Mouse (Mus musculus) G1E (cell line): ENCODE data around the gene Aph1a. TPM values are rescaled to one million over a fixed set of nuclear protein-coding genes. Genes with fewer than 3 reads are reported as not detected.
A peak's percentile ranks its signal among the peaks of the same experiment; 100 is the strongest.
"Not testable (repeated sequence)": the region's sequence is repeated elsewhere in the genome, so short reads cannot be mapped to it uniquely, and the experiment has no call there.

Experiments
- ATAC-seq: 2 replicates; pipeline ENCODE4 v1.8.0; 2016; ENCODE audit warnings: mild to moderate bottlenecking; ENCODE audit not compliant: insufficient number of reproducible peaks, poor library complexity, low FRiP score, severe bottlenecking; ENCODE audit errors: extremely low read depth
- DNase-seq: peaks from one replicate; pipeline ENCODE4 v3.0.0; 2012; ENCODE audit warnings: low spot score
- H3K27me3 ChIP-seq: 2 replicates; pipeline ENCODE4 v1.6.1; 2012; ENCODE audit warnings: mild to moderate bottlenecking, low read length, inconsistent platforms; ENCODE audit not compliant: insufficient read depth
- H3K36me3 ChIP-seq: replicated peaks from 2 replicates; pipeline ENCODE3; 2012; ENCODE audit warnings: mild to moderate bottlenecking, inconsistent platforms
- H3K4me1 ChIP-seq: 2 replicates; pipeline ENCODE4 v1.6.1; 2012; ENCODE audit warnings: low read depth, low read length, inconsistent platforms, mixed read lengths; ENCODE audit not compliant: insufficient read depth
- H3K4me3 ChIP-seq: 2 replicates; pipeline ENCODE4 v1.5.1; 2012; ENCODE audit warnings: low read depth, mild to moderate bottlenecking, inconsistent platforms, low read length, moderate library complexity, mixed read lengths
- H3K9me3 ChIP-seq: replicated peaks from 2 replicates; pipeline ENCODE4 v1.6.1; 2012; ENCODE audit warnings: inconsistent platforms
- CTCF ChIP-seq: IDR thresholded peaks from 2 replicates; pipeline ENCODE4 v1.5.1; 2012; ENCODE audit warnings: low read depth, low read length, inconsistent platforms, mixed read lengths
- GATA1 ChIP-seq: IDR thresholded peaks from 2 replicates; pipeline ENCODE4 v1.6.1; 2012; ENCODE audit warnings: borderline replicate concordance, low read length, inconsistent platforms, mixed read lengths
- GATA2 ChIP-seq: IDR thresholded peaks from 2 replicates; pipeline ENCODE4 v1.6.1; 2012; ENCODE audit warnings: low read depth, low read length, inconsistent platforms, borderline replicate concordance
- POLR2AphosphoS5 ChIP-seq: IDR thresholded peaks from 2 replicates; pipeline ENCODE4 v1.6.1; 2012; ENCODE audit warnings: low read depth, low read length, inconsistent platforms; ENCODE audit not compliant: insufficient replicate concordance
- TAL1 ChIP-seq: conservative IDR thresholded peaks from 2 replicates; pipeline ENCODE4 v1.6.1; 2012; ENCODE audit warnings: low read depth, low read length, inconsistent platforms, mixed read lengths
- polyA plus RNA-seq: library from polyadenylated mRNA; stranded (reverse); fragments of >175 nt; gene quantifications from 2 replicates; pipeline ENCODE4 v1.2.3, GENCODE M21; 2012
- total RNA-seq, 2 experiments: library from RNA; stranded (forward) in 1 of 2; stranded (reverse) in 1 of 2; fragments of 200-1000 nt in 1 of 2; fragments of >200 nt in 1 of 2; fragmentation: Nextera tagmentation in 1 of 2; gene quantifications; 2 replicates each; pipeline ENCODE4 v1.2.3; 2014 to 2017

The Aph1a gene
- total and polyA plus RNA-seq, 3 experiments: 27.5 to 102 (median 35.0) TPM

DNA sequence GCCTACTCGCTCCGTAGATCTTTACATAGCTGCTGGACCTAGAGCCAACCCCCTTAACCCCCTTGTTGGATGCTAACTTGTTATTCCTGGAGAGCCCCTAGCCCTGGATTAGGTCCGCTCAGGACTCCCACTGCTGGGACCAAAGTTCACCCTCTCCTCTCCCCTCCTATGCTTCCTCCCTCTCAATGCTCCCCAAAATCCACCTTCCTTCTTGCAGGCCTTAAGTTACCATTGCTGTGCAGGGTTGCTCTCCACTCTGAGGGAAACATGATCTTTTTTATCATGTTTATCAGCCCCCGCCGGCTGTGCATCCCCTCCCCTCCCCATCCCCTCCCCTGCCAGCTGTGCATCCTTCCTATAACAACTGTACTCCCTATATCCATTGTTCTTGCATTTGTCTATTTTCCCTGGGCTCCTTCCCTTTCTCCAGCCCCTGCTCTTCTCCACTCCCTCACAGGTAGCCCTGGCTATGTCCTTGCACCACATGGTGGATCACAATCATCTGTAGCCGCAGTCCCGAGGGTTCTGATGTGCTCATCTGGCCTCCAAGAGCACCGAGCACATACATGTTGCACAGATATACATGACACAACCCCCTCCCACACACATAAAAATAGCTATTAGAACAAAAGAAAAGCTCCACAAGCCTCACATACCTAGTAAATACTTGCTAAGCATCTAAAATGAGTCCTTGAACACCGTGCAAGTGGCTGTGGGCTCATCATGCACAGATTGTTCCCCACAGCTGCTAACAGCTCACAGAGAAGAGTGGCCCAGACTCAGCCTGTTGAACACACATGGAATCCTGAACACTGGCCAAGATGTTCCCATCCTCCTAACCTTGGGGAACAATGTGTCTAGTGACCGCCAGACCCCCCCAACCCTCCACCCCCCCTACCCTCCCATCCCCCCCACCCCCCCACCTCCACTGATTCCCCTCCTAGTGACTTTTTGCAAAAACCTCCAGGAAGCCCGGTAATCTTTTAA, 1.4 kb upstream of the Aph1a start:
- Histone ChIP-seq H3K9me3 (no peaks in the 10 kb centered on the region), H3K4me3 (peak overlapping the region; percentile 11; the same call in 1 of the 2 replicates), H3K4me1 (peaks cover 37% of the 10 kb centered on the region), H3K27me3 (no peaks in the 10 kb centered on the region), H3K36me3 (peaks cover 29% of the 10 kb centered on the region)
- DNase-seq: no peak
- ATAC-seq: no peak
- TF ChIP-seq GATA1 (no peak), POLR2AphosphoS5 (no peak), TAL1 (no peak), CTCF (no peak), GATA2 (no peak)

DNA sequence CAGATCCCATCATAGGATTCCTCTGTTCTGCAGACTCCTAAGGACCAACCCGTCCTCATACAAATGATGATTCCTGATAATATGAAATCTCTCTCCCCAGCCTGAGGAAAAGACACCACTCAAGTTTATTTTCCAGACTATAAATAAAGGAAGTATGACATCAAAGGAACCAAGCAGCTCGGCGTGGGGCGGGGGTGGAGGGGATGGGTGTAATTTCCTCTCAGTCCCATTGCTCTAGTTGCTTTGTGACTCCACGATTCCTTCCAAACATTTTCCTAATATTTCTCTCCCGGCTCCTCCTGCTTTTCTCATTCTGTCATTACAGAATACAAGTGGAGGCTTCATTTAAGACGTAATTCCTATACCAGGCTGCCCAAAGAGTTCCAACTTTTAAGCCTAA, 643 bp upstream of the Aph1a start:
- TF ChIP-seq TAL1 (no peak), CTCF (no peak), POLR2AphosphoS5 (no peak), GATA1 (no peak), GATA2 (no peak)
- peaks cover 29% of the 10 kb centered on the region for H3K36me3 ChIP-seq
- H3K27me3 ChIP-seq: no peaks in the 10 kb centered on the region
- peak overlapping the region; percentile 70; the same call in 1 of the 2 replicates for H3K4me3 ChIP-seq
- peaks cover 40% of the 10 kb centered on the region for H3K4me1 ChIP-seq
- ATAC-seq (no peak), DNase-seq (no peak)
- no peaks in the 10 kb centered on the region for H3K9me3 ChIP-seq

- Histone ChIP-seq H3K4me3 (peak overlapping the region; percentile 77), H3K9me3 (no peaks in the 10 kb centered on the region), H3K36me3 (peaks cover 35% of the 10 kb centered on the region), H3K4me1 (peaks cover 41% of the 10 kb centered on the region), H3K27me3 (no peaks in the 10 kb centered on the region)
- ATAC-seq (no peak), DNase-seq (no peak)
- TF ChIP-seq TAL1 (no peak), GATA1 (no peak), GATA2 (no peak), POLR2AphosphoS5 (no peak), CTCF (no peak)
These were observed 770 bp downstream of the Aph1a start for GRCm38 (mm10) chr3:95894317-95895160.

GRCm38 (mm10) chr3:95895501-95895900, 1.7 kb downstream of the Aph1a start:
- not testable (repeated sequence) for H3K9me3 ChIP-seq, H3K27me3 ChIP-seq, DNase-seq, ATAC-seq
- Histone ChIP-seq H3K36me3 (peaks cover 32% of the 10 kb centered on the region), H3K4me3 (peak overlapping the region; percentile 41; the same call in 1 of the 2 replicates), H3K4me1 (peaks cover 41% of the 10 kb centered on the region)

- ATAC-seq (no peak), DNase-seq (no peak)
- Histone ChIP-seq H3K4me1 (peaks cover 26% of the 10 kb centered on the region), H3K4me3 (no peak overlapping the region), H3K36me3 (peaks cover 31% of the 10 kb centered on the region), H3K27me3 (peaks cover 46% of the 10 kb centered on the region), H3K9me3 (no peaks in the 10 kb centered on the region)
- TF ChIP-seq GATA2 (no peak), GATA1 (no peak), CTCF (no peak), POLR2AphosphoS5 (no peak), TAL1 (no peak)
These were observed 6.2 kb downstream of the Aph1a start for GRCm38 (mm10) chr3:95899800-95900524.
